Mouse (Mus musculus) neural tube, embryonic 11.5 days (tissue): Measurements from ENCODE around the gene F12. TPM values are rescaled to one million over a fixed set of nuclear protein-coding genes. Genes with fewer than 3 reads are reported as not detected.
A peak's percentile ranks its signal among the peaks of the same experiment; 100 is the strongest.

Source experiments
- ATAC-seq: fragments of 200-750 bp; cut with Nextera tagmentation; 2 replicates; pipeline ENCODE4 v1.8.0; 2017; ENCODE audit warnings: moderate number of reproducible peaks, mild to moderate bottlenecking, moderate TSS enrichment, moderate library complexity; ENCODE audit not compliant: insufficient read depth, low FRiP score, low TSS enrichment
- DNase-seq: peaks from one replicate; pipeline ENCODE4 v3.0.0-alpha.2; 2015; ENCODE audit warnings: low spot score
- H3K27ac ChIP-seq: fragments of 300-500 bp; sonication (generic); 2 replicates; pipeline ENCODE4 v1.5.1; 2014; ENCODE audit warnings: low read depth, mild to moderate bottlenecking, low read length
- H3K27me3 ChIP-seq: fragments of 300-500 bp; sonication (generic); 2 replicates; pipeline ENCODE4 v1.6.1; 2014; ENCODE audit warnings: mild to moderate bottlenecking, low read length, mixed read lengths; ENCODE audit not compliant: control insufficient read depth, insufficient read depth
- H3K36me3 ChIP-seq: fragments of 300-500 bp; sonication (generic); 2 replicates; pipeline ENCODE4 v1.6.1; 2014; ENCODE audit warnings: mild to moderate bottlenecking, low read length, moderate library complexity, mixed read lengths; ENCODE audit not compliant: control insufficient read depth, insufficient read depth
- H3K4me1 ChIP-seq: fragments of 300-500 bp; sonication (generic); 2 replicates; pipeline ENCODE4 v1.6.1; 2014; ENCODE audit warnings: low read length, mixed read lengths; ENCODE audit not compliant: control insufficient read depth, insufficient read depth
- H3K4me2 ChIP-seq: fragments of 300-500 bp; sonication (generic); 2 replicates; pipeline ENCODE4 v1.6.1; 2014; ENCODE audit warnings: low read depth, mild to moderate bottlenecking, moderate library complexity
- H3K4me3 ChIP-seq: fragments of 300-500 bp; sonication (generic); 2 replicates; pipeline ENCODE4 v1.5.1; 2014; ENCODE audit warnings: low read depth, low read length
- H3K9ac ChIP-seq: fragments of 300-500 bp; sonication (generic); 2 replicates; pipeline ENCODE4 v1.6.1; 2014; ENCODE audit warnings: mild to moderate bottlenecking, low read length
- H3K9me3 ChIP-seq: fragments of 300-500 bp; sonication (generic); 2 replicates; pipeline ENCODE4 v1.6.1; 2016; ENCODE audit warnings: low read length; ENCODE audit not compliant: control insufficient read depth
- WGBS: fragments of 180-500 bp; shearing (Covaris S2); extraction: QIAGEN DNeasy Blood & Tissue Kit; methylation state at CpG from one replicate; pipeline ENCODE4 v1.1.7; 2014; 5-methylcytosine and 5-hydroxymethylcytosine counted together
- polyA plus RNA-seq: library from polyadenylated mRNA; unstranded; fragments of >200 nt; fragmentation: Nextera tagmentation; extraction: Ambion mirVana; gene quantifications from 2 replicates; pipeline ENCODE4 v1.2.1, GENCODE M21; 2014

F12 gene
- polyA plus RNA-seq, 1 experiment from 2014 or later = not detected

GRCm38 (mm10) chr13:55471156-55471818 is 44.7 kb upstream of the F12 start:
- Histone ChIP-seq H3K9ac (peak overlapping the region; percentile 72), H3K9me3 (no peaks in the 10 kb centered on the region)
- WGBS = 1% methylated on average over 54 of the region's 54 CpGs

GRCm38 (mm10) chr13:55470372-55470771 is 43.8 kb upstream of the F12 start:
- peaks cover 8% of the 10 kb centered on the region for H3K36me3 ChIP-seq
- no peaks in the 10 kb centered on the region for H3K27me3 ChIP-seq
- H3K4me1 ChIP-seq = peaks cover 55% of the 10 kb centered on the region
- H3K9me3 ChIP-seq = no peaks in the 10 kb centered on the region
- 0 out of 2 replicates have a peak overlapping the region, but pooled peaks have one; percentile 29 for H3K9ac ChIP-seq
- no peak for ATAC-seq
- DNase-seq = no peak
- H3K27ac ChIP-seq = 0 out of 2 replicates have a peak overlapping the region, but pooled peaks have one; percentile 50
- H3K4me3 ChIP-seq = no peak overlapping the region
- 66% methylated on average over 9 of the region's 9 CpGs for WGBS
- H3K4me2 ChIP-seq = no peak overlapping the region

More at GRCm38 (mm10) chr13:55471156-55471818, 44.7 kb upstream of the F12 start:
- H3K4me3 ChIP-seq = peak overlapping the region; percentile 50
- H3K4me1 ChIP-seq = peaks cover 50% of the 10 kb centered on the region
- H3K4me2 ChIP-seq = peak overlapping the region; percentile 100
- H3K36me3 ChIP-seq = peaks cover 12% of the 10 kb centered on the region
- DNase-seq (peak; percentile 95), ATAC-seq (peak; percentile 65)
- H3K27me3 ChIP-seq = no peaks in the 10 kb centered on the region
- H3K27ac ChIP-seq = peak overlapping the region; percentile 79

DNA sequence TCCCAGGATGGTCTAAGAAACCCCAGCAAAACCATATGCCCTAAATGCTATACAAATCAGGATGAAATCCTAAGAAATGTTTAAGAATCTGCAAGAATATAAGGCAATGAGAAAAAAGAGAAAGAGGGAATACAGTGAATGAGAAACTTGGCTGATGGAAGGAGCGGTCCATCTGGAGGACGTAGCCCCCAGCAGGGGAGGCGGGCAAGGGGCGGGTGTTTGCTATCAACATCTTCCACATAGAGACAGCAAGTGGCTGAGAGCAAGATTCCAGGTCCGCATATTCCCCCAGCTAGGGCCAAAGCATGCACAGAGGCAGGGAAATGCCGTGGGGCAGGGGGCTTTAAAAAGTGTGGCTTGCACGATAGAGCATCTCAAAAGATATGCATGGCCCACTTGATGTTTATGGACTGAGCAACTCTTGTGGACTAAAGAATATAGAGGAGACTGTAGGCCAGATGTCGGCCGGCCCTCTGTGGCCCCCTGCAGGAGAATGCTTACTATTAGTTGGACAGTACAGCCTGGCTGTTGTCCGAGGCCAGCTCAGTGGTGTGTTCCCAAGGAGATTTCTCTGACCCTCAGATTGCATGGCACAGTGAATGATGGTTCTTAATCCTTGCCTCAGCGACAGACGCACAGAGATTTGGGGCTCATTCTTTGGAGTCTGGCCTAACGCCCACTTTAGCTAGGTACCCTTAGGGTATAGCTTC is 42.4 kb upstream of the F12 start:
- ATAC-seq = no peak
- Histone ChIP-seq H3K27me3 (no peaks in the 10 kb centered on the region), H3K27ac (no peak overlapping the region), H3K36me3 (no peaks in the 10 kb centered on the region), H3K9me3 (no peaks in the 10 kb centered on the region), H3K4me2 (no peak overlapping the region), H3K4me3 (no peak overlapping the region), H3K4me1 (peaks cover 54% of the 10 kb centered on the region), H3K9ac (no peak overlapping the region)
- peak; percentile 50 for DNase-seq
- WGBS = 48% methylated on average over 13 of the region's 13 CpGs

DNA sequence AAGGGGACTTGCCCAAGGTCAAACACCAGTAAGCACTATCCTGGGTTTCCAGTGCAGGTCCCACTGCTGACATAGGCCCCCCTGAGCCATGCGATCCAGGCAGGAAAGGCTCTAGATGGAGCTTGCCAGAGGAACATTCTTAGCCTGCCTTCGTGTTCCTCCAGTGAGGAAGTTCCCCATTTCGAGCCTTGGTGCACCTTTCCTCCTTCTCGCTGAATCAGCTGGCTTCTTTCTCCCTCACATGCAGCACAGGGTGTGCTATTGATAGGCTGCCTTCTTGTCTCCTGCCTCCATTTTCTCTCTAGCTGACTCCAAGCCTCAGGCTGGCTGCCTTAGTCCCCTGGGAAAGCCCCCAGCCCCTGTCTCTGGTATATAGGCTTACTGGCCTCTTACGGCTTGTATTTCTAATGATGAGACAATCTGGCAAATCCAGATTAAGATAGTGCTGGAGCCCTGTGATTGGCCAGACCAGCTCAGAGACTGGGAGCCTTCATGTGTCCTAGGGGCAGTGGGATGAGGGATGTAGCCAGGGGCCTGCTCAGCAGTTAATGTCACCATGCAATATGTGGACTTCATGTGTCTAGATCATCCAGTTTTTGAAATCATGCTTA is 39.3 kb upstream of the F12 start:
- peaks cover 36% of the 10 kb centered on the region for H3K4me1 ChIP-seq
- no peak for DNase-seq
- 0 out of 2 replicates have a peak, but pooled peaks cover 2% of the 10 kb centered on the region for H3K36me3 ChIP-seq

DNA sequence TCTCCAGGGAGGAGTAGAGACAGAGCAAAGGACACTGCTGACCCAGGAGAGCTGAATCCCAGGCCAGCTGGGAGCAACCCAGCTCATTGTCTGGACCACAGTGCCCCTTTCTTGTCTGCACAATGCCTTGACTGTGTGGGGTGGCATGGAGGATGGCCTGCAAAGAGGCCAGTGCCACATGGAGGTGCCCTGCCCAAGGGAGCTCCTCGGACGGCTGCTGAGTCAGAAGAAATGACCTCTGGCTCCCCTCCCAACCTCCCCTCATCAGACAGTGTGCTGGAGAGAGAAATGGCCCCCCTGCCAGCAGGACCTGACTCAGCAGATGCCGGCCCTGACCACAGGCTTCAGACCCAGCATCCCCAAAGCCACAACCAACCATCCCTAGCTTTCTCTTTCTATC is 38.6 kb upstream of the F12 start:
- DNase-seq = peak; percentile 49
- peak; percentile 36 for ATAC-seq
- WGBS = 4% methylated on average over 3 of the region's 3 CpGs

More for the DNA sequence above, 39.3 kb upstream of the F12 start:
- Histone ChIP-seq H3K27me3 (no peaks in the 10 kb centered on the region), H3K9ac (peak overlapping the region; percentile 69), H3K4me3 (no peak overlapping the region), H3K27ac (peak overlapping the region; percentile 84; the same call in 1 of the 2 replicates), H3K4me2 (peak overlapping the region; percentile 66), H3K9me3 (no peaks in the 10 kb centered on the region)
- 75% methylated on average over 5 of the region's 5 CpGs for WGBS
- no peak for ATAC-seq

DNA sequence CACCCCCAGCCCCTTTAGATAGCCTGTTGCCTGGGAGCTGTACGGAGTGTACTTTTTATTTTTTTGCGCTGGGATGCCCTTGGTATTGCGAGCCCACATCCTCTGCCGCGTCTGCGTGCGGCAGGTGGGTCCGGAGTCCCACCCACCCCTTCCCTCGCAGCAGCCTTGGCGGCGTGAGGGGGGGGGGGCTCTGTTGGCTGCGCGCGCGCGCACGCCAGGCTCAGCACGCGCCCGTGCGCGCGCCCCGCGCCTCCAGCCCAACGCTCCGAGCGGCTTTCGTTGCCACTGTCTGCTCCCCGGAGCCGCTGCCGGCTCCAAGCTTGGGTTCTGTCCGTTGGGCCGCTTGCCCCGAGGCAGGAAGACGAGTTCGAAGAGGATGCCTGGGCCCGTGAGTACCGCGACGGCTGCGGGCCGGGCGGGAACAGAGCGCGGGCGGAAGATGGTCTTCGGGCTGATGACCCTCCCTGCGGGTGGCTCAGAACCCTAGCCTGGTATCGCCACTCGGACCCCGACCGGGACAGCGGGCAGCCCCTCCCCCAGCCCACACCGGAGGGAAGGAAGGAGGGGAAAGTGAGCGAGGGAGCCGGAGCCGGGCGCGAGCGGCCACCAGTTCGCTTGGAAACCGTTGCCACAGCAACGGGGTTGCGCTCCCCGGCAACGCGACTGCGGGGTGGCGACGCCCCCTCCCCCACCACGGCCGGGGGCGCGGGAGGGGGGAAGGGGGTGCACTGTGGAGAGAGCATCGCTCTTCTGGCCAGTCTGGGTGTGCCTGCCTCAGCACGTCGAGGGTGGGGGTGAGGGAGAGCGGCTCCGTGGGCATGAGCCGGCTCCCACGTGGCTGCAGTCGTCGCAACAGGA is 37.7 kb upstream of the F12 start, which contains the start of gene Prr7:
Gene Prr7 (plus strand): TSS at position 241 of the 858 bp plus-strand sequence.
- ATAC-seq = peak; percentile 83
- no peaks in the 10 kb centered on the region for H3K27me3 ChIP-seq
- peaks cover 24% of the 10 kb centered on the region for H3K4me1 ChIP-seq
- H3K4me2 ChIP-seq = peak within 1 kb of the TSS; percentile 66
- under 1% methylated on average over 65 of the region's 84 CpGs for WGBS
- H3K9me3 ChIP-seq = no peaks in the 10 kb centered on the region
- H3K36me3 ChIP-seq = peaks cover 6% of the 10 kb centered on the region
- peak; percentile 88 for DNase-seq
- peak within 1 kb of the TSS; percentile 84 for H3K27ac ChIP-seq
- peak within 1 kb of the TSS; percentile 50 for H3K4me3 ChIP-seq
- H3K9ac ChIP-seq = peak within 1 kb of the TSS; percentile 69

More for the DNA sequence above, 38.6 kb upstream of the F12 start:
- peaks cover 29% of the 10 kb centered on the region for H3K4me1 ChIP-seq
- no peaks in the 10 kb centered on the region for H3K27me3 ChIP-seq
- H3K9me3 ChIP-seq = no peaks in the 10 kb centered on the region
- 0 out of 2 replicates have a peak, but pooled peaks cover 2% of the 10 kb centered on the region for H3K36me3 ChIP-seq
- H3K4me3 ChIP-seq = peak overlapping the region; percentile 50
- peak overlapping the region; percentile 69 for H3K9ac ChIP-seq
- H3K4me2 ChIP-seq = peak overlapping the region; percentile 66
- peak overlapping the region; percentile 84 for H3K27ac ChIP-seq

DNA sequence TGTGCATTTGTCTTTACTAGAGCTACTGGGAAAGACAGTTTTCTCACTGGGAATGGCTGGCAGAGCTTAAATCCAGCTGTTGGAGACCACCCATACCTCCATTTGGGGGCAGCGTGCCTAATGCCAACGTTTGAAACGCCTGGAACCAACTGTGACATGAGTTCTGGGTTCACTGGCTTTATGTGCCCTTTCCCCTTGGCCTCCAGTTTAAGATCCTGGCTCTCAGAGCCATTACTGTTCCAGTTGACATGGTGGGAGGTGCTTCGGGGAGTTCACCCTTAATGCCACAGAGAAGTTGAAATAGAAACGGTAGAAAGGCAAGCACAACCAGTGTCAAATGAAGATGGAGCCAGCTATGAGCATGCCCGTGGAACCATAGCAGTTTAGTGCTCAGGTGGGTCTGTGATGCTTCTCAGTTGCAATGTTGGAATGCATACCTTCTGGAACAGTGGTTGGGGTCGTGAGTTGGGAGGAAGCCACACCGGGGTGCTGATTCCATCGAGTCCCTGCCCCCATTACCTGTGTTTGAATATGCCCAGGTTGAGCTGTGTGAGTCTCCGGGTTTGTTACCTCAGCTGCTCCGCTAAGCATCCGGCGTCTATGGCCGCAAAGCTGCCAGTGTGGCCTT is 36.9 kb upstream of the F12 start:
- Histone ChIP-seq H3K27ac (peak overlapping the region; percentile 84; the same call in 1 of the 2 replicates), H3K36me3 (peaks cover 12% of the 10 kb centered on the region), H3K9me3 (no peaks in the 10 kb centered on the region), H3K4me2 (peak overlapping the region; percentile 66), H3K4me3 (peak overlapping the region; percentile 50), H3K27me3 (no peaks in the 10 kb centered on the region), H3K4me1 (peaks cover 21% of the 10 kb centered on the region), H3K9ac (peak overlapping the region; percentile 69)
- ATAC-seq (no peak), DNase-seq (no peak)
- WGBS = 10% methylated on average over 14 of the region's 14 CpGs
